Mouse (Mus musculus): ENCODE results near the gene Col19a1. TPM values are rescaled to one million over a fixed set of nuclear protein-coding genes. Genes with fewer than 3 reads are reported as not detected.

Col19a1 gene
- total RNA-seq, 2 experiments from 2014 or later = 0.84 TPM; not detected in 1

DNA sequence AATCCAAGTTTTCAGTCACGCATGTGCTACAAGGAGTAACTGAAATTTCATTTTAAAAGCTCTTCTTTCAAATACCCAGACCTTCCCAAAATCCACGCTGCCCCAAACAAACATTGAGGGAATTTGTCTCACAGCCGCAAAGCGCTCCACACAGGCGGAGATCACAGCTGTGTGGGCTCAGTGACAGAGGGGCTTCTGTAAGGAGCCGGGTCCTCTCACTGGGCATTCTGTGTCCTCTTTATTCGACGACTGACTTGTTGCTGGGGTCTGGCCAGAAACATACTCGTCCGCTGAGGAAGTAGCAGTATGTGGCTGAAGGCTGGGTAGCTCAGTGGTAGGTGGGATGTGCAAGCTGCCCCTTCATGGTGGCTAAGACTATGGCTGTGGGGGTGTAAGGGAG, 342.3 kb downstream of the Col19a1 start:
- ATAC-seq (replicated peaks; ENCODE audit: low FRiP score, poor library complexity, severe bottlenecking) = no peak

DNA sequence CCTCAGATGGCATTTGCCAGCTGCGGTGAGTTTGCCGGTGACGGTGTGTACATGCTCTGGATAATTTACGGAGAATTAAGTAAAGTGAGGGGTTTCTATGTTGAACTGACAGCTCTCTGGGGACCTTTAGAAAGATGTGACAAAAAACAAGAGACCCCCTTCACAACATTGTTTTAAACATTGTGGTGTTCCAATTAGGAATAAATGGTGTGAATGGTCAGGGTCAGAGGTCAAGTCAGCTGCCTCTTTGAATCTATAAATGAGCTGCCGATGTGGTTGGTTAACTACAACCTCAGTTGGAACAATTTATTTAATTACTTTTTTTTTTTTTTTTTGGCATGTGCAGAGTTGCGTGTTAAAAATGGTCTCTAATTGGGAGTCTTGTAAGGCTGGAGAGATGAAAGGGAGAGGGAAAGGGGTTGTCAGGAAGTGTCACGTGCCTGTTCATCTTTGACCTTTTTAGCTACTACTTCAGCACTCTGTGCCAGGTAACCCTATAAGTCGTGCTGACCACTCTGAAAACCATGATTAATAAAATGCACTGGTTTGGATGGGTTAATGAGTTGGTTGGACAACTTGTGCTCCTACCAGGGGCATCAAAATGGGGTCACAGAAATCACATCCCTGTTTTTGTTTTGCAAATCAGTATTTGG, 347.1 kb downstream of the Col19a1 start:
- ATAC-seq (replicated peaks; ENCODE audit: low FRiP score, poor library complexity, severe bottlenecking) = no peak

DNA sequence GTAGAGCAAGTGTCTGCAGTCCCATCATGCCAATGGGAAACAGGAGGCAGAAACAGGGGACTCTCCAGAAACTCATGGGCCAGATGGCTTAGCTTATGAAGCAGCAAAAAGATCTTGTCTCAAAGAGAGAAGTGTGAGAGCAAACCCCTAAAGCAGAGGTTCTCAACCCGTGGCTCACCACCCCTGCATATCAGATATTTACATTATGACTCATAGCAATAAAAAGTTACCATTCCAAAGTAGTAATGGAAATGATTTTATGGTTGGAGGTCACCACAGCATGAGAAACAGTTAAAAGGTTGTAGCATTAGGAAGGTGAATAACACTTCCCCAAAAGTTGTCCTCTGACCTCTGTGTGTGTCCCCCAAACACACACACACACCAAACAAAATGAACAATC, 350.9 kb downstream of the Col19a1 start:
- ATAC-seq (replicated peaks; ENCODE audit: low FRiP score, poor library complexity, severe bottlenecking) = no peak

DNA sequence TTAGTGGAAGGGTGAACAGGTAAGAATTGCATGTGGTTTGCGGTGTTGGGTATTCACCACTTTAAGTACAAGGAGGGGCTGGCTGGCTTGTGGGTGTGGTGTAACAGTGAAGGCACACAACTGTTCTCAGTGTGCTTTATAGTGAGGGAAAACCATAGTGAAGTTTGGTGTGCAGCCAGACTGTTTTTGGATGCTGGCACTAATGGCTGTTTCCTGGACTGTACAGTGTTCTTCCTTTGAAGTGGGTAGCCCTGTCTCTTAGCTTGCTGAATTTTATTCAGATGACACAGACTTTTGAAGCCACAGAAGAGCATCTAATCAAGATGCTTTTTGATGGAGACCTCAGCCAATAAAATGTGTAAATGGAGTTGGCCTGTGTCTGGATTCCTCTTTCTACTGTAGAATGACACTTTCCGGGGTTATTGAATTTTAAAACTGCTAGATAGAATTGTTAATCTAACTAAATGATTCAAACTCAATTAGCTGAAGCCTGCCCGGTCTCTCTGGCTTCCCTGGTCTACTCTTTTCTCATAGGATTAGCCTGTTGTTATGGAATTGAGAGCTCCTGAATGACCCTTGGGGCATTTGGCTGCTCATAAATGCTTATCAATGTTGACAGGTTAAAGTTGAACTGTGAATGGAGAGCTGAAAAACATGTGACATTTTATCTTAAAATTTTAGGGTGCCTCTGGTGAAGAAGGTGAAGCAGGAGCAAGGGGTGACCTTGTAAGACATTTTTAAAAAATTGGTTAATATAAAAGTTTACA, 355.6 kb downstream of the Col19a1 start:
- ATAC-seq (replicated peaks; ENCODE audit: low FRiP score, poor library complexity, severe bottlenecking) = no peak

DNA sequence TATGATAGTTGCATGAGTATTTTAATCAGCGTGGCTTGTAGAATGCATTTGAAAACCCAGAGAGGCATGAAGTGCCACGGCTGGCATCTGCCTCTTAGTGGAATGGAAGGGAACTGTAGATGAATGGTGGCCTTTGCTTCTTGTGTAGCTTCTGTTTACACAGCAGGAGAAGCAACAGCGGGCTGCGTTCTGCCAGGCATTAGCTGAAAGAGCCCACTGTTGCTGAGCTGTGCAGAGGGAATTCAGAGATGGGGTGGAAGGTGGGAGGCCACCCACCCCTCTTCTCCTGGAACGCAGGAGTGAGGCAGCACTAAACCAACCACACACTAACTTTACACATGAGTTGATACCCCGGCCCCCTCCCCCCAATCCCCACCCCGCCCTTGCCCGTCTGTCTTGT, 356.8 kb downstream of the Col19a1 start:
- ATAC-seq (replicated peaks; ENCODE audit: low FRiP score, poor library complexity, severe bottlenecking) = no peak

DNA sequence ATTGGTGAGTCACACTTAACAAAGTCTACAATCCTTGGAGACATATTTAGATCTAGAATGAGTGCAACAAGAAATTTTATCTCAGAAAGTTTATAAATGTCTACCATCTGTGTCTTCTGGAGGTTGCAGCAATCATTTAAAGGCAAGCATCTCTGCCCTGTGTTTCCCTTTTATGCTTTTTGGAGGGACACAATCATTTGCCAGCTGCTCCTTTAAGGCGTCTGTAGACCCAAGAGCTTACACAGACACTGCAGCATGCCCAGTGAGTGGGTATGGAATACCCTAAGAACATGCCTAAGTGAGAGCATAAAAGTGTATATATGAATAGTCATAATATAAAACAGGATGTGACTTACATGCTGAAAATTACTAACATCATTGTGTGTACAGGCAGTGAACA, 357.7 kb downstream of the Col19a1 start:
- no peak for ATAC-seq (replicated peaks; ENCODE audit: low FRiP score, poor library complexity, severe bottlenecking)

DNA sequence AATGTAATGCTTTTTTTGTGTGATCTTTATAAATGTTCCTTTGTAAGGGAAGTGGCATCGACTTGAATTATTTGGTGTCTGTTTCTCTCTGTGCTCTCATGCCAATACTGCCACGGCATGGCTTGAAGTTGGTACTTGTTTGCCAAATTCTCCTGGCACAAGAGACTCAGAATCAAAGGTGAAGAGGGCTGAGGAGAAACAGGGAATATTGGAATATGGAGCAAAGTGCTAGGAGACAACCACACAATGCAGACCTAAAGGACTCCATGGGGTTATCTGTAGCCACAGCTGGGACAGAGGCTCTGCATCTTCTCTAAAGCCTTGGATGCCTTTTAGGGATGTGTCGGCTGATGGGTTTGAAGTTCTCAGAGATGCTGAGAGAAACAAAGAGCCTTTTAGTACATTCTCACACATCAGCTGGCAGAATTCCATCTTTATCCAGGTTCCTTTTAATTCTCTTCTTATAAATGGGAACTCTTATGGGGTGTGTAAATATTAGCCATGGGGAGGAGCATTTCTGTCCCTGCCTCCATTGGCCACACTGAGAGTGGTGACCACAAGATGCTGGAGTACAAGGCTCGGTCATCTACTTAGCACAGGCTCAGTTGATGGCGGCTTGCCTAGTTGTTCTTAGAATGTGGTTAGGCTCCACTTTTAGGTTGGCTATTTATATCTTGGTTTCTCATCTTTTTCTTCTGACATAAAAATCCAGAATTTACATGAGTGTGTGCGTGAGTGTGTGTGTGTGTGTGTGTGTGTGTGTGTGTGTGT, 360.1 kb downstream of the Col19a1 start:
- ATAC-seq (replicated peaks; ENCODE audit: low FRiP score, poor library complexity, severe bottlenecking) = no peak

DNA sequence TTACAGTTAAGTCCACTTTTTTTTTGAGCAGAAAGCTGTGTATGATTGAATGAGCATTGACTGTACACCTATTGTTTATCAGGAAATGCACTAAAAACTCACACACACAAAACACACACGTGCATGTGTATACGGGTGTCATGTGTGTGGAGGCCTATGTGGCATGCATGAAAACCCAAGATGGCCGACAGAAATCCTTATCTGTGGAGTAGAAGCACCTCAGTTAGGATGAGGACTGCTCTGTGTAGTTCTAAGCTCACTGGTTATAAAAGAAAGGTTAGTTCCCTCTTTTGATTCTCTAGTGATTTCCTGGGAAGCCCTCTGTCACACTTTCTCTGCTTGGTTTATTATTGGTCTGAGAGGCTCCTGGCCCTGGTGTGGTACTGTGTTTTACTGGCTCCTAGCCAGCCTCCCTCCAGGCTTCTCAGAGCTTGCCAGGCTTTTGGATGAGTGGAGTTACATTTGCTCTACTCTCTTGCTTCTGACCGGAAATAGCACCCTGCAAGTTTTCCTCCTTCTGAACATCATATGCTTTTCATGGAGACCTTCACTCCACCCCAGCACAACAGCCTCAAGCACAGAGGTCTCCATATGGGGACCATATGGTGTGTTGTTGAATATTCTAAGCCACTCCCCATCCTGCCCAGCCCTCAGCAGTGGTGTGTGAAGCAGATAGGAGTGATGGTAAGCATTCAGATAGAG, 361.3 kb downstream of the Col19a1 start:
- ATAC-seq (replicated peaks; ENCODE audit: low FRiP score, poor library complexity, severe bottlenecking) = no peak

DNA sequence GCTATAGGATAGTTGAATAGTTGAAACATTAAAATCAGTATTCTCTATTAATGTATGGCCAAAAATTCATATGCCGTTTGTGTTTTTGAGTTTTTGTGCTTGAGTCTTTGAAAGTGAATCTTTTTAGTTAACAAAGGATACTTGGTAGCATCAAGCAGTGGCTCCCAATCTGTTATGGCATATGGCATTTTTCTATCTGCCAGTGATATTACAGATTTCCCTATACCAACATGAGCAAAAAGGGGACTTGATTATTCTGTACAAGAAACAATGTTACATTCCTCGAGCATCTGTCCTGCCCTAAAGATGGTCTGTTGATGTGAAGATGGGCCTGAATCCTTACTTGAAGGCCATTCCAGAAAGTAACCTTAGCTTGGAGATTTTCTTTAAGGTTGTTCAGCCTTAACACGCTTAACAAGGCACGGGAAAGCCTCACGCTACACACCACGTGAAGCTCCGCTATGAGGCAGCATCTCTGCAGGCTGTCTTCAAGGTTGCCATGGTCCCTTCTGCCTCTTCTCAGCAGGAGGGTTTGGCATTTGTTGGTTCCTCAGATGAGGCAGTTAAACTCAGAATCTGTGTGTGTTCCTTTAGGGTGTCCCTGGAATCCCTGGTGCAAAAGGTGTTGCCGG, 364.2 kb downstream of the Col19a1 start:
- ATAC-seq (replicated peaks; ENCODE audit: low FRiP score, poor library complexity, severe bottlenecking) = no peak

DNA sequence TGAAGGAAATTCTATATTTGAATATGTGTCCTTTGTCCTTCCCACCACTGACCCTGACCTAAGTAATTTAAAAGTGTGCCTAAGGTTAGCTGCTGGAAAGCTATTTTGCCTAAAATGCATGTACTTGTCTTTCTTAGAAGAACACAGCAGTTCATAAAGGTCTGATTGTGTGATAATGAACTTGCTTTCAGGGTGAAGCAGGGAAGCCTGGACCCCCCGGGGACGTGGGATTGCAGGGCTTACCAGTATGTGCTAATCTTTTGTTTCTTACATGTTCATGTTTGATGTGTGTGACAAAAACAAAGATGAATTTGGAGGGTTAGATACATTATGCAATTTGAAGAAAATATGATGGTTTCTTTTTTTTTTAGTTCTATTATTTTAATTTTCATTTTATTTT, 365.0 kb downstream of the Col19a1 start:
- no peak for ATAC-seq (replicated peaks; ENCODE audit: low FRiP score, poor library complexity, severe bottlenecking)

DNA sequence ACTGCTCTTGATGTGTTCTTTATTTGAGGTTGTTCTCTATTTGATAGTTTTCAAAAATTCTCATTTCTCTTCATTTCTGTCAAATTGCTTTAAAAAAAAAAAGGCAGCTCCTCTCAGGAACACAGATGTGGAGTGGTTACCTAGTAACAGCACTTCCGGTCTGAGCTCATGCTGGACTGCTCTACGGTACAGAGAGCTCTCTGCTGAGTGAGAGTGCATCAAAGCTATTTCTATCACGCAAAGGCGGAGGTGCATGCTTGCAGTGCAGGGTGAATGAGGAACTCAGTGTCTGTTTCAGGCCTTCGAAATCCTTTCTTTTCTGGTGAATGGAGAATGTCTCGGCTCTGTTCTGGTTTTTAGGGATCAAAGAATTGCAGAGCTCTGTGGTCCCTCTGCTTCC, 368.2 kb downstream of the Col19a1 start:
- ATAC-seq (replicated peaks; ENCODE audit: low FRiP score, poor library complexity, severe bottlenecking) = no peak

Other genes with a start within 250 kb of the Col19a1 start
- gene Lmbrd1, start 91.2 kb upstream of the Col19a1 start, total RNA-seq (2015; ENCODE audit: low replicate concordance) = 11.3 and 13.7 TPM in 2 replicates
- gene Lmbrd1, start 91.2 kb upstream of the Col19a1 start, total RNA-seq (2017; ENCODE audit: low replicate concordance) = 2.8 and 4.8 TPM in 2 replicates

Data from erythroid progenitor cell, adult 5-6 weeks (primary cell).